Mouse (Mus musculus) adrenal gland, adult 10 weeks (tissue): Measurements from ENCODE around the gene Mdm4. TPM values are rescaled to one million over a fixed set of nuclear protein-coding genes. Genes with fewer than 3 reads are reported as not detected.

Source experiments
- polyA plus RNA-seq: library from polyadenylated mRNA; stranded (reverse); fragments of 350-450 nt; fragmentation: Illumina TruSeq; extraction: RNeasy Lipid Tissue Mini Kit (QIAGEN cat#74804); gene quantifications from one replicate; pipeline ENCODE4 v1.2.3, GENCODE M21; 2014; ENCODE audit warnings: low read depth, low replicate concordance

Gene Mdm4
- polyA plus RNA-seq = 84.0 TPM

DNA sequence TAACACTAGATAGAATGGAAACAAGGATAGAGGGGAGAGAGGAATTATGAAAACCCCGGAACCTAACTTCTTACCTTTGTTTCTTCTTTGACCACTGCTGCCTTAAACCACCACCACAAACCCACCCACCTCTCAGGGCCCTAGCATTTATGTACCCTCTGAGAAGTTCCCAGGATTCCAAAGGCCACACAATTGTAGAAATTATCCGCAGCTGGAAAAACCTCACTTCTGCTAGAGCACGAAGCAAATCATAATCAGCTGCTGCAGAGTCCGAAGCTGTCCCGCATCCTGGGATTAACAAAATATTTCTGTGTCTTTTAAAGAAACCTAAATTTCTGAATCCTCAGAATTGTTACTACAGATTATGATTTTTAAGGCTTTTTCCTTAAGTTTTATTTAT is at the start of gene Mdm4:
Mdm4 (minus strand) TSS at position 101 of the 400 bp plus-strand sequence.

DNA sequence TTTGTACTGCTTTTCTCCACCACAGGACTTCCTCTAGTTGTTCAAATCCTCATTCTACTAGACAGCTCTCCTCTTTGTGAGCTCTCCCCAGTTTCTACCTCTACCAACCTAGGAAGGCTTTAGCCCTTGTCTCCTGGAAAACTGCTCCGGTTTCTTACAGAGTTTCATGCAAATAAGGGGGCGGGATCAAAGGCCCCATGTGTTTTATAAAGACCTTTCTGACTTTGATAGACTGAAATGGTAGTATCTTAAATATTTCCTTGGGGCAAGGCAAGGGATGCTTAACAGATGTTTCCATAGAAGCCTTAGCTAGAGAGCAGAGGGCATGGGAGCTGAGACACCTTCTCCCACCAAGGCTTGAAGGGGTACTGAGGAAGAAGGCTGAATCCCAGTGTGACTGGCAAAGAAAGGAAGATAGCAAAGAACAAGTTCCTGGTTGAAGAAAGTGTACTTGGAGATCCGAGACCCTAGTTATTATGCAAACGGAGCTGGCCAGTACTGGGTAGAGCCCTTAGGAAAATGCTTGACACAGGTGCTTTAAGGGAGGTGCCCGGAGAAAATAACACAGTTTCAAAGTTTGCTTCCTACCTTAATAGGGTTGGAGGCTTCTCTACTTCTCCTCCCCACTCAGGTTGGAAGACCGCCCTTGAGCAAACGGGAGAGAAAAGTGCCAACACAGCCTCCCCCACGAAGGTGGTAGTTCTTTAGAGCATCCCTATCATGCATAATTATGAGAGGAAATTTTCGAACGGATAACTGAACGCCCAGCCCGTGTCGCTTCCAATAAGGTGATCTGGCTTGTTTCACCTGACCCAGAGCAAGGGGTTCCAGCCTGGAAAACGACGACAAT is 14.9 kb upstream of the Mdm4 start, which contains the start of gene Pik3c2b:
Pik3c2b (plus strand) TSS at position 657 of the 850 bp plus-strand sequence.

Other genes starting within 250 kb of the Mdm4 start
- gene Lrrn2, start 150.3 kb downstream of the Mdm4 start, polyA plus RNA-seq = 0.64 TPM
- gene Pik3c2b, start 15.1 kb upstream of the Mdm4 start, polyA plus RNA-seq = 1.3 TPM
- gene Ppp1r15b, start 100.6 kb upstream of the Mdm4 start, polyA plus RNA-seq = 101 TPM
- 4.1 TPM for gene Plekha6, start 133.6 kb upstream of the Mdm4 start, polyA plus RNA-seq